Mouse (Mus musculus) hindbrain, embryonic 14.5 days (tissue): Measurements from ENCODE around the gene Bcl9. TPM values are rescaled to one million over a fixed set of nuclear protein-coding genes. Genes with fewer than 3 reads are reported as not detected.

Experiments used
- ATAC-seq: fragments of 200-750 bp; cut with Nextera tagmentation; 2 replicates; pipeline ENCODE4 v1.8.0; 2017; ENCODE audit warnings: moderate number of reproducible peaks, mild to moderate bottlenecking, moderate TSS enrichment, moderate library complexity; ENCODE audit not compliant: low FRiP score
- DNase-seq: peaks from one replicate; pipeline ENCODE4 v3.0.0-alpha.2; 2015; ENCODE audit warnings: low spot score
- H3K27ac ChIP-seq: fragments of 300-500 bp; sonication (generic); 2 replicates; pipeline ENCODE4 v1.5.1; 2014; ENCODE audit warnings: mild to moderate bottlenecking, moderate library complexity
- H3K27me3 ChIP-seq: fragments of 300-500 bp; sonication (generic); 2 replicates; pipeline ENCODE4 v1.6.1; 2014; ENCODE audit warnings: mild to moderate bottlenecking, low read length, mixed read lengths; ENCODE audit not compliant: control insufficient read depth, insufficient read depth
- H3K36me3 ChIP-seq: fragments of 300-500 bp; sonication (generic); replicated peaks from 2 replicates; pipeline ENCODE4 v1.6.1; 2014; ENCODE audit not compliant: control insufficient read depth, insufficient read depth
- H3K4me1 ChIP-seq: fragments of 300-500 bp; sonication (generic); replicated peaks from 2 replicates; pipeline ENCODE4 v1.6.1; 2014; ENCODE audit warnings: antibody characterized with exemption, low read length, mixed read lengths; ENCODE audit not compliant: control insufficient read depth, insufficient read depth
- H3K4me2 ChIP-seq: fragments of 300-500 bp; sonication (generic); replicated peaks from 2 replicates; pipeline ENCODE4 v1.6.1; 2014; ENCODE audit warnings: mild to moderate bottlenecking, moderate library complexity
- H3K4me3 ChIP-seq: fragments of 300-500 bp; sonication (generic); replicated peaks from 2 replicates; pipeline ENCODE4 v1.5.1; 2014; ENCODE audit warnings: mild to moderate bottlenecking, low read length
- H3K9ac ChIP-seq: fragments of 300-500 bp; sonication (generic); 2 replicates; pipeline ENCODE4 v1.6.1; 2014
- H3K9me3 ChIP-seq: fragments of 300-500 bp; sonication (generic); 2 replicates; pipeline ENCODE4 v1.6.1; 2016; ENCODE audit warnings: low read length; ENCODE audit not compliant: control insufficient read depth
- WGBS: fragments of 180-500 bp; shearing (Covaris S2); extraction: QIAGEN DNeasy Blood & Tissue Kit; methylation state at CpG from one replicate; pipeline ENCODE4 v1.1.7; 2014; 5-methylcytosine and 5-hydroxymethylcytosine counted together
- polyA plus RNA-seq: library from polyadenylated mRNA; unstranded; fragments of >200 nt; fragmentation: Nextera tagmentation; extraction: Ambion mirVana; gene quantifications from 2 replicates; pipeline ENCODE4 v1.2.1, GENCODE M21; 2014

Gene Bcl9
- polyA plus RNA-seq, 1 experiment from 2014 or later, result 62.3 TPM

GRCm38 (mm10) chr3:97213871-97214270, 83.8 kb downstream of the Bcl9 start:
- Histone ChIP-seq H3K4me3 (no peak overlapping the region), H3K27me3 (no peaks in the 10 kb centered on the region), H3K9me3 (no peaks in the 10 kb centered on the region), H3K9ac (no peak overlapping the region), H3K27ac (no peak overlapping the region), H3K36me3 (peaks cover 95% of the 10 kb centered on the region), H3K4me2 (no peak overlapping the region), H3K4me1 (no peaks in the 10 kb centered on the region; the same call in 1 of the 2 replicates)
- DNase-seq (no peak), ATAC-seq (no peak)
- WGBS, result 88% methylated on average over 10 of the region's 10 CpGs

- ATAC-seq (no peak), DNase-seq (no peak)
- Histone ChIP-seq H3K36me3 (peaks cover 99% of the 10 kb centered on the region), H3K27ac (no peak overlapping the region), H3K9me3 (no peaks in the 10 kb centered on the region), H3K4me3 (no peak overlapping the region), H3K4me1 (no peaks in the 10 kb centered on the region; the same call in 1 of the 2 replicates), H3K27me3 (no peaks in the 10 kb centered on the region), H3K4me2 (no peak overlapping the region), H3K9ac (no peak overlapping the region)
- WGBS, result 94% methylated on average over 5 of the region's 5 CpGs
Measured at GRCm38 (mm10) chr3:97211177-97211576, 86.5 kb downstream of the Bcl9 start.

- no peak for DNase-seq
- Histone ChIP-seq H3K27me3 (no peaks in the 10 kb centered on the region), H3K36me3 (peaks cover 98% of the 10 kb centered on the region), H3K4me1 (no peaks in the 10 kb centered on the region; the same call in 1 of the 2 replicates), H3K9ac (no peak overlapping the region), H3K9me3 (no peaks in the 10 kb centered on the region), H3K27ac (no peak overlapping the region), H3K4me2 (no peak overlapping the region), H3K4me3 (no peak overlapping the region)
- WGBS, result 74% methylated on average over 9 of the region's 9 CpGs
- no peak for ATAC-seq
Measured at GRCm38 (mm10) chr3:97209351-97209750, 88.4 kb downstream of the Bcl9 start.

- H3K36me3 ChIP-seq, result peaks cover 85% of the 10 kb centered on the region
- no peaks in the 10 kb centered on the region for H3K27me3 ChIP-seq
- no peak overlapping the region for H3K4me3 ChIP-seq
- ATAC-seq (no peak), DNase-seq (no peak)
- no peak overlapping the region for H3K9ac ChIP-seq
- H3K4me1 ChIP-seq, result no peaks in the 10 kb centered on the region; the same call in 1 of the 2 replicates
- no peak overlapping the region for H3K27ac ChIP-seq
- H3K4me2 ChIP-seq, result no peak overlapping the region
- no peaks in the 10 kb centered on the region for H3K9me3 ChIP-seq
- 85% methylated on average over 3 of the region's 3 CpGs for WGBS
Measured at GRCm38 (mm10) chr3:97206521-97206920, 91.2 kb downstream of the Bcl9 start.

GRCm38 (mm10) chr3:97203880-97204279, 93.8 kb downstream of the Bcl9 start:
- Histone ChIP-seq H3K9me3 (no peaks in the 10 kb centered on the region), H3K9ac (no peak overlapping the region), H3K4me3 (no peak overlapping the region), H3K27ac (no peak overlapping the region), H3K27me3 (no peaks in the 10 kb centered on the region), H3K36me3 (peaks cover 59% of the 10 kb centered on the region), H3K4me1 (no peaks in the 10 kb centered on the region), H3K4me2 (no peak overlapping the region)
- DNase-seq, result no peak
- WGBS, result 80% methylated on average over 14 of the region's 14 CpGs
- ATAC-seq, result no peak

GRCm38 (mm10) chr3:97201943-97202342, 95.8 kb downstream of the Bcl9 start:
- Histone ChIP-seq H3K27me3 (no peaks in the 10 kb centered on the region), H3K27ac (no peak overlapping the region), H3K4me2 (no peak overlapping the region), H3K9ac (no peak overlapping the region), H3K4me3 (no peak overlapping the region), H3K36me3 (peaks cover 40% of the 10 kb centered on the region), H3K9me3 (no peaks in the 10 kb centered on the region), H3K4me1 (no peaks in the 10 kb centered on the region)
- DNase-seq (peak; percentile 64), ATAC-seq (peak; percentile 41)
- 48% methylated on average over 5 of the region's 5 CpGs for WGBS

- DNase-seq (no peak), ATAC-seq (no peak)
- 22% methylated on average over 4 of the region's 4 CpGs for WGBS
- no peaks in the 10 kb centered on the region for H3K27me3 ChIP-seq
- no peak overlapping the region for H3K4me2 ChIP-seq
- H3K4me1 ChIP-seq, result no peaks in the 10 kb centered on the region
- H3K36me3 ChIP-seq, result peaks cover 14% of the 10 kb centered on the region; the same call in 1 of the 2 replicates
- H3K9ac ChIP-seq, result no peak overlapping the region
- H3K27ac ChIP-seq, result no peak overlapping the region
- no peak overlapping the region for H3K4me3 ChIP-seq
- H3K9me3 ChIP-seq, result no peaks in the 10 kb centered on the region
Measured at GRCm38 (mm10) chr3:97199261-97199660, 98.5 kb downstream of the Bcl9 start.

GRCm38 (mm10) chr3:97196571-97196970, 101.1 kb downstream of the Bcl9 start:
- no peak for ATAC-seq
- WGBS, result 92% methylated on average over 8 of the region's 8 CpGs
- no peaks in the 10 kb centered on the region for H3K36me3 ChIP-seq
- H3K9me3 ChIP-seq, result no peaks in the 10 kb centered on the region
- H3K9ac ChIP-seq, result no peak overlapping the region
- no peak for DNase-seq
- H3K4me1 ChIP-seq, result no peaks in the 10 kb centered on the region
- no peak overlapping the region for H3K4me3 ChIP-seq
- no peak overlapping the region for H3K27ac ChIP-seq
- H3K27me3 ChIP-seq, result no peaks in the 10 kb centered on the region
- no peak overlapping the region for H3K4me2 ChIP-seq

GRCm38 (mm10) chr3:97185098-97185860, 112.4 kb downstream of the Bcl9 start:
- Histone ChIP-seq H3K27ac (no peak overlapping the region), H3K27me3 (no peaks in the 10 kb centered on the region), H3K36me3 (no peaks in the 10 kb centered on the region), H3K4me2 (no peak overlapping the region), H3K4me3 (no peak overlapping the region), H3K9me3 (no peaks in the 10 kb centered on the region), H3K4me1 (no peaks in the 10 kb centered on the region), H3K9ac (no peak overlapping the region)
- WGBS, result 46% methylated on average over 10 of the region's 10 CpGs
- ATAC-seq (peak; percentile 36; the same call in 1 of the 2 replicates), DNase-seq (peak; percentile 78)
